8 mouse cellular contexts compared by ENCODE assay signal in the genomic region with DNA sequence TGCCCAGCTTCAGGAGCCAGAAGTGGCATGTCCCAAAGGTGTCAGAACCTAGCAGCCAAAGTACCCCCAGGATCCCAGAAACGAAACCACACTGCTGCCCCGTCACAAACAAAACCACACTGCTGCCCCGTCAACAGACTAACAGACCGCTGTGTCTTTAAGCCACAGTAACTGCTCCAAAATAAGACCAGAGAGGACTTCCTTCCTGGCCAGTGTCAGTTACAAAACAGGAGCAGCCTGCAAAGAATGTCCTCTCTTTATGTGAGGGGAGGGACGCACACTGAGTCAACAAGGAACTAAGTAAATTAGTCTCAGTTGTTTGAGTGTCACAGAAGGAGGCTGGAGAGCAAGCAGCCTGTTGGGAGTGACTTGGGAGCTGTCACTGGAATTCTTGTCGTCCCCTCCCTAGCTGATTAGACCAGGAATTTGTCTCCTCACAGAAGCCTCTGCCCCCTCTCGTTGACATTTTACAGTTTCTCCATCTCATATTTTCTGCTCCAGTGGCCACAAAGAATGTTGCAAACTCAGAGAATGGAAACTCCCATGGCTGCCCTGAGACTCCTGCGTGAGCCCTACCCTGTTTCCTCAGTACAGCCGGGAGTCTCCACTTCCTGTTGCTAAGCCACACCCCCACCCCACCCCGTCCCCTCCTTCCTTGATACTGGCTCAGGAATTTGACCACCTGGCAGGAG. TPM values are rescaled to one million over a fixed set of nuclear protein-coding genes. Genes with fewer than 3 reads are reported as not detected.
DNase-seq lines count a peak whose midpoint lies in the region; ATAC-seq and TF ChIP-seq lines count a peak whose summit lies in the region.

No protein-coding gene starts in this region.

- H3K9me3 ChIP-seq in heart, postnatal 0 days (replicated peaks; ENCODE audit: control insufficient read depth, low read length) = no peaks in the 10 kb centered on the region

- WGBS in heart, postnatal 0 days = 9% methylated on average over 10 of the region's 10 CpGs

- peak; percentile 23 for DNase-seq in adrenal gland, postnatal 10 days
- no peak for DNase-seq in adrenal gland, postnatal 4 days (ENCODE audit: low spot score in 2 of 2)
- DNase-seq in embryo, embryonic 10 days (ENCODE audit: low spot score) = peak; percentile 33
- peak; percentile 74 for DNase-seq in heart, postnatal 0 days (ENCODE audit: low spot score)
- peak; percentile 62 to 85 for DNase-seq in kidney, postnatal 25 days
- peak; percentile 5 to 16 for DNase-seq in thymus, postnatal 36 days
- no peak for DNase-seq in adrenal gland, adult 18-20 months (ENCODE audit: low spot score in 2 of 2)

- peak overlapping the region; percentile 5; the same call in 1 of the 2 replicates for H3K4me3 ChIP-seq in heart, postnatal 0 days (ENCODE audit: low read depth, low read length)

- H3K27ac ChIP-seq in heart, postnatal 0 days (ENCODE audit: low read depth) = peak overlapping the region; percentile 85

- no peaks in the 10 kb centered on the region for H3K27me3 ChIP-seq in heart, postnatal 0 days (ENCODE audit: control insufficient read depth, insufficient read depth, low read length)

- no peak for TF ChIP-seq CTCF in heart, postnatal 0 days (IDR thresholded peaks at IDR 0.05; ENCODE audit: low read depth)

- H3K9ac ChIP-seq in heart, postnatal 0 days (replicated peaks; ENCODE audit: low read depth, low read length) = peak overlapping the region; percentile 31; the same call in 1 of the 2 replicates

- H3K4me1 ChIP-seq in heart, postnatal 0 days (ENCODE audit: control insufficient read depth, insufficient read depth) = peaks cover 15% of the 10 kb centered on the region

- peak; percentile 58 for TF ChIP-seq EP300 in heart, postnatal 0 days (IDR thresholded peaks at IDR 0.05; ENCODE audit: low read depth)

- ATAC-seq in heart, postnatal 0 days (ENCODE audit: insufficient read depth, low read depth) = peak; percentile 88
- ATAC-seq in megakaryocyte, adult 5-6 weeks (ENCODE audit: poor library complexity, severe bottlenecking) = peak; percentile 85

- peaks cover 25% of the 10 kb centered on the region; the same call in 1 of the 2 replicates for H3K36me3 ChIP-seq in heart, postnatal 0 days (replicated peaks; ENCODE audit: control insufficient read depth, insufficient read depth, low read length)

- H3K4me2 ChIP-seq in heart, postnatal 0 days (ENCODE audit: low read depth, low read length) = peak overlapping the region; percentile 47

RNA-seq across cellular contexts. Expression of gene Clic5, which starts 50.8 kb away (rescaled TPM):
- total RNA-seq in adrenal gland, postnatal 10 days (2021) = 10 to 100 TPM; 24.1 to 39.0 TPM
- 10 to 100 TPM in 1 of 2 experiments, 1 to 10 TPM in 1; 7.9 to 11.2 TPM for total RNA-seq in adrenal gland, postnatal 4 days (2021)
- 37.0 and 55.8 TPM in 2 replicates for total RNA-seq in heart, postnatal 0 days (2014; rRNA removed; ENCODE audit: low replicate concordance)
- polyA plus RNA-seq in heart, postnatal 0 days (2015; fragmentation: Nextera tagmentation; extraction: Ambion mirVana) = 15.5 and 17.8 TPM in 2 replicates
- 0.09 and 0.14 TPM in 2 replicates for total RNA-seq in megakaryocyte, adult 5-6 weeks (2015)
- total RNA-seq in megakaryocyte, adult 5-6 weeks (2017) = 0.04 and 0.15 TPM in 2 replicates
- total RNA-seq in adrenal gland, adult 18-20 months (2021) = 10 to 100 TPM; 19.0 to 45.4 TPM

Comparison
In these comparisons a context has a peak if more than half of its experiments do, and no peak if none do; other contexts are left out.
1. DNase-seq: peak in adrenal gland, postnatal 10 days (single experiment), embryo, embryonic 10 days (single experiment), heart, postnatal 0 days (single experiment), kidney, postnatal 25 days (2 of 2) and thymus, postnatal 36 days (2 of 2); none in adrenal gland, postnatal 4 days (0 of 2) and adrenal gland, adult 18-20 months (0 of 2).
2. RNA of gene Clic5, which starts 50.8 kb away (total RNA-seq): 19.0 to 45.4 TPM in adrenal gland, adult 18-20 months, 24.1 to 39.0 TPM in adrenal gland, postnatal 10 days, 37.0 to 55.8 TPM in heart, postnatal 0 days and 7.9 to 11.2 TPM in adrenal gland, postnatal 4 days; 0.04 to 0.15 TPM in megakaryocyte, adult 5-6 weeks; every median in the first group is over 4 times any median in the second.